Mouse (Mus musculus) myocyte (in vitro differentiated cells): ENCODE data around the gene Ndufb10.

Experiments
- CEBPB ChIP-seq: IDR thresholded peaks from 2 replicates; pipeline ENCODE4 v1.6.1; 2011; ENCODE audit warnings: mild to moderate bottlenecking, moderate library complexity; ENCODE audit not compliant: poor library complexity, insufficient read depth, severe bottlenecking
- E2F4 ChIP-seq: IDR thresholded peaks from one replicate; pipeline ENCODE4 v1.6.1; 2011; ENCODE audit warnings: mild to moderate bottlenecking, control low read depth, moderate library complexity; ENCODE audit not compliant: insufficient read depth
- MAX ChIP-seq: IDR thresholded peaks from one replicate; pipeline ENCODE4 v1.6.1; 2011; ENCODE audit warnings: low read depth, mild to moderate bottlenecking, control low read depth
- MYOG ChIP-seq, 3 experiments: IDR thresholded peaks; one replicate each; pipeline ENCODE4 v1.6.1; 2011; ENCODE audit warnings: control low read depth in 2 of 3, low read depth in 2 of 3, mild to moderate bottlenecking in 2 of 3; ENCODE audit not compliant: insufficient read length in 2 of 3, control insufficient read depth in 1 of 3, insufficient read depth in 1 of 3
- POLR2A ChIP-seq: IDR thresholded peaks from one replicate; pipeline ENCODE4 v1.6.1; 2011; ENCODE audit warnings: low read depth, mild to moderate bottlenecking, control low read depth, moderate library complexity; ENCODE audit not compliant: insufficient read length
- POLR2AphosphoS2 ChIP-seq: IDR thresholded peaks from one replicate; pipeline ENCODE4 v1.6.1; 2011; ENCODE audit warnings: low read depth, control low read depth; ENCODE audit not compliant: insufficient read length
- SRF ChIP-seq: IDR thresholded peaks from one replicate; pipeline ENCODE4 v1.6.1; 2011; ENCODE audit warnings: low read depth; ENCODE audit not compliant: control insufficient read depth, insufficient read length
- TCF12 ChIP-seq: IDR thresholded peaks from one replicate; pipeline ENCODE4 v1.6.1; 2011; ENCODE audit warnings: mild to moderate bottlenecking, control low read depth; ENCODE audit not compliant: poor library complexity, insufficient read depth, severe bottlenecking
- USF1 ChIP-seq: IDR thresholded peaks from one replicate; pipeline ENCODE4 v1.6.1; 2011; ENCODE audit warnings: low read depth, mild to moderate bottlenecking, control low read depth, moderate library complexity

GRCm38 (mm10) chr17:24695326-24696010, 28.8 kb downstream of the Ndufb10 start:
- TF ChIP-seq E2F4 (no peak), MAX (no peak), POLR2A (no peak), CEBPB (no peak), USF1 (no peak), POLR2AphosphoS2 (no peak), SRF (no peak), TCF12 (no peak), MYOG (IDR thresholded peaks at IDR 0.05; ENCODE audit: control insufficient read depth in 1 of 3, insufficient read depth in 1 of 3, insufficient read length in 2 of 3, low read depth in 2 of 3) (no peak)
